Mouse (Mus musculus): ENCODE measurements around the gene Tnip3. TPM values are rescaled to one million over a fixed set of nuclear protein-coding genes. Genes with fewer than 3 reads are reported as not detected.

Tnip3 gene
- total RNA-seq (2021), result 1 to 10 TPM; 1.4 to 1.8 TPM

GRCm38 (mm10) chr6:65525192-65525591, at the start of gene Tnip3:
Gene Tnip3 (plus strand): TSS chr6:65525313.
- no peak for DNase-seq

GRCm38 (mm10) chr6:65498786-65499185, 26.3 kb upstream of the Tnip3 start:
- DNase-seq, result no peak

- DNase-seq, result peak; percentile 79
These were observed 15.0 kb upstream of the Tnip3 start for GRCm38 (mm10) chr6:65510051-65510669.

DNA sequence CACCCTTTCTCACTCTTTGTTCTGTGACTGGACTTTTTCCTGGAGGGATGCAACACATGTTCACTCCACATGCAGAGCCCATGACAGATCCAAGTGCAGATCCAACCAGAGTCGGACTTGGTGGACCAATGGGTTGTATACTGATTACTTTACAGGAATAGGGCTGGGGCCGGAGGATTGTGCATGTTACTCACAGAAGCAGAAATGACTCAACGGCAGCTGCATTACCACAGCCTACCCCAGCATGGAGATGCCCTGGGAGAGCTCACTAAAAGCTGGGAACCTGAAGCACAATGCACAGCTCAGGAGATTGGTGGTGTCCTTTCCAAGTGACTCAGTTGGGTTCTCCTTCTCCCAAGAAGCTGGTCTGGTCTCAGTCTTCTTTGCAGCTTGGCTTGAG, 11.3 kb upstream of the Tnip3 start:
- DNase-seq, result no peak

GRCm38 (mm10) chr6:65516759-65517158, 8.4 kb upstream of the Tnip3 start:
- no peak for DNase-seq

DNA sequence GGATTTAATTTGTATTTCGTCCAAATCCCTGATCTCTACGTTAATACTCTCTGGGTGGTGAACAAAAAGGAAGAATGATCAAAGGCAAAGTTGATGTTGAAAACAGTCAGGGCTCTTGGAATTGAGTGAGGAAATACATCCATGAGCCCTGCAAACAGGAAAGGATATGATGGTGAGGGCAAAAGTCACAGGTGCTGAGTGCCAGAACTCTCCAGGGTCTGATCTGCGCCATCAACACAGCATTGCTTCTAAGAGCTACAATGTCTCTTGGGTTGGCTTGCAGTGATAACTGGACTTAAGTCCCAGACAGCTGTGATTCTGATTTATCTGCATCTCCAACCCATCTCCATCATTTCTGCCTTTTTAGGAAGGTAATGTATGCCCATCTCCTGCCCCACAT, 4.3 kb upstream of the Tnip3 start:
- no peak for DNase-seq

GRCm38 (mm10) chr6:65527892-65528291, 2.8 kb downstream of the Tnip3 start:
- no peak for DNase-seq

DNA sequence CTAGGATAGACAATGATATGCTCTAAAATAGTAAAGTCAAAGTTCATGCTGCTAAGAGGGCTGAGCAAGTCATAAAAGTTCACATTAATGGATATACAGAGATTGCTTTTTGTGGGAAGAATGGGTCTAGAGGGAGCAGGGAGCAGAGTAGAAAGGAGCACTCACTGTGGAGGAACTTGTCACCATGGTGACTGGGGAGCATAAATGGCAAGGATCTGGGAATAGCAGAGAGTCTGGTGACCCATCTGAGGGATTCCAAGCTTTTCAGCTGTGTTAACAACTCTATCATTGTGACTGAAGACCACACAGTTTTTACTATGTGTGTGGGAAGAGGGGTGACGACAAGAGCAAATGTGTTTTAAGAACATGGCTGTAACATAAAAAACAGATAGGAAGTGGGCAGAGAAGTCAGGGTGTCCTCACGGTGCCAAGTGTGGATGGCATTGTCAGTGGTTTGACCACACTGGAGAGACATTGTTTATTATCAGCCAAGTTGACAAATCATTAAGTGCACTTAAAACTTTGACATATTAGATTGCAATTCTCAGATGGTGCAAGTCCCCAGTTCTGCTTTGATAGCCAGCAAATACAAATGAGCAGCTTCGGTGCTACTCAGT, 6.2 kb downstream of the Tnip3 start:
- no peak for DNase-seq

DNA sequence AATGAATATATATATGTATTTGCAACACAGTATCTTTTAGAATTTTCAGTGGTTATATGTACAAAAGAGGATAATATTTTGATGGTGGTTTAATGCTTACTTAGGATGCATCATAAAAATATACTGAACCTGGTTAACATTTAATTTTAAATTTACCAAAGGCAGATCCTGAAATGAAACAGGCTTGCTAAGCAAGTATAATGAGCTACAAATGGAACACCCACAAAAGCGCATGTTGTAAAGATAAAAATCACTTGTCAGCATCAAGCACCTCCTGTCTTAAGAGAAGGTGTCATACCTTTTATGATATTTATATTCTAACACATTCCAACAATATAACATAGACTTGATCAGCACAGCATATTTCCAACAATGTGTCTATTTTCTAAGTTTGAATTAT, 8.6 kb downstream of the Tnip3 start:
- DNase-seq, result no peak

- DNase-seq, result no peak
These were observed 12.3 kb downstream of the Tnip3 start for GRCm38 (mm10) chr6:65537327-65537884.

GRCm38 (mm10) chr6:65538022-65538652, 13.0 kb downstream of the Tnip3 start:
- DNase-seq, result no peak

GRCm38 (mm10) chr6:65538921-65539320, 13.8 kb downstream of the Tnip3 start:
- no peak for DNase-seq

DNA sequence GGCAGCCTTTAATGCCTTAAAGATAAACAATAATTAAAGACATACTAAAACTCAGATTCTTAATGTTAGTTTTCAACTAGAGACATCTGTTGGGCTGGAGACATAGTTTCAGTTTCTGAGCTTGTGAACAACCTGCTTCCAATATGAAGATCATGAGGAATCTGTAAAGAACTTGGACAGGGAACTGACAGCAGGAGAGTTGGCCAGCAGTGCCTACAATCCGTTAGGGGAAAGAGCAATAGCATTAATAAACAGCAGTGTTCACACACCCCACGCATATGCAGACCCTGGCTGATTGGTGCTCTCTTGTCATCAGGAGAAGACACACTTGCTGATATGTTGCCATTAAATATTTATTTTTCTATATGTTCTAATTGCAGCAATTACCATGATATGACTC, 15.0 kb downstream of the Tnip3 start:
- DNase-seq, result no peak

- DNase-seq, result no peak
These were observed 16.0 kb downstream of the Tnip3 start for GRCm38 (mm10) chr6:65541094-65541493.

- no peak for DNase-seq
These were observed 17.3 kb downstream of the Tnip3 start for GRCm38 (mm10) chr6:65542391-65542790.

DNA sequence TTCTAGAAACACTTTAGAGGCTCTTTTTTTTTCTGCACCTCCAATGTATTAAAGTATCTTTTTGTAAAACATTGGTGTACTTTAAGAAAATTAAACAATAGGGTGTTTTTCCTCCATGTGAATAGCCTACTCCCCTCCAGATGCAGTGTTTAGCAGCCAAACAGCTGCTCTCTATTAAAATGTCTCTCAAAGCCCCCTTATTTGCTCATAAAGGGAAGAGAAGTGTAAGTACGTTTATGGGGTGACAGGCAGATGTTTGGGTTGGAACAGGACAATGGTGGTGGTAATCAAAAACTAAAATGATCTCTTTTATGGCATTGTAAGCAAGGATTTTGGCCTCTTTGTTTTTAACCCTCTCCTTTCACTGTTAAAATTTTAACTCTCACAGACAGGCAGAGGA, 17.8 kb downstream of the Tnip3 start:
- DNase-seq, result no peak

DNA sequence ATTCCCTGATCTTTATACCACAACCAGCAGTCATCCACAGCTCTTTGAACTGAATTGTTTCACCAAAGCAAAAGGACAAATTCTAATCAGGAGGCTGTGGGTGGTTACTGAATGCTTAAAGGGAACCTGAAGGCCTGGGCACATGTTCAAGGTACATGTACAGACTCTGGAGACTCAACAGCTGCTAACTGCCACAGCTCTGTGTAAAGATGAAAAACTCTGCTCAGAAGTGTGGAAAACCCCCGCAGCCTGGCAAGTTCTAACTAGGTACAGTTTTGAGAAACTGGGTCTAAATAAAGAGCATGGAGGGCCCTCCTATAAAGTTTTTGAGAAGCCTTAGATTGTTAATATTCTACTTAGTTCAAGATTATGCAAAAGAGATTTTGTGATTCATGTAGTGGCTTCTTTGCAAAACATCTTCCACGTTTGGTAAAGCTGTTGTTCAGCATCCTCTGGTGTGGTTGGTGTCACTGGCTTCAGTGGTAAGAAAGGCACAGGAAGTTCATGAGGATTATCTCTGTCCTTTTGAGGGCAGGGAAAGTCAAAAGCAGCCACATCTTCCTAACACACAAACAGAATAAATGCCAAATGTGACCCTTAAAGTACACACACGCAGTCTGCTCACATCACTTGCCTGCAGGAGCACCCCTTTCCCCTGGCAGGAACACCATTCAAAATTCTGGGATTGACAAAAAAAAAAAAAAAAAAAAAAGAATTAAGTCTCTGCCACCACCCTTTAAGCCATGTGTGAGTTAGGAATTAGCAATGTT, 39.0 kb downstream of the Tnip3 start:
- no peak for DNase-seq

GRCm38 (mm10) chr6:65564657-65565039, 39.5 kb downstream of the Tnip3 start:
- DNase-seq, result no peak

DNA sequence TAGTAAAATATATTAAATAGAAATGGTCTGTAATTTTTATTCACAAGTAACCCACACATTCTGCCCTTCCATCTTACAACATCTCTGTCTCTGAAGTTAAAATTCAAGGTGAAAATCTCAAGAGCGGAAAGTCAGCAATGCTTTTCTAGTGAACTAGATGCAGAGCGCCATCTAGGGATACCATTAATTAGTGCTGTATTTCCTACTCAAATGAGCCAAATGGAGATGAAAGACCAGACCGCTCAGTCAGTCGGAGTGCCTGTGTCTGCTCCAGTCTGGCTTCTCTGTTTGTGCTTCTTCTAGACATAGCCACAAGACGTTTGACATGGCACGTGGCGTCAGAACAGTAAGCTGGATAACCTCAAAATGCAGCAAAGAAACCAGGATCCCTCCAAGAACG, 44.6 kb downstream of the Tnip3 start:
- peak; percentile 58 for DNase-seq

GRCm38 (mm10) chr6:65578151-65578973, 53.2 kb downstream of the Tnip3 start:
- no peak for DNase-seq

DNA sequence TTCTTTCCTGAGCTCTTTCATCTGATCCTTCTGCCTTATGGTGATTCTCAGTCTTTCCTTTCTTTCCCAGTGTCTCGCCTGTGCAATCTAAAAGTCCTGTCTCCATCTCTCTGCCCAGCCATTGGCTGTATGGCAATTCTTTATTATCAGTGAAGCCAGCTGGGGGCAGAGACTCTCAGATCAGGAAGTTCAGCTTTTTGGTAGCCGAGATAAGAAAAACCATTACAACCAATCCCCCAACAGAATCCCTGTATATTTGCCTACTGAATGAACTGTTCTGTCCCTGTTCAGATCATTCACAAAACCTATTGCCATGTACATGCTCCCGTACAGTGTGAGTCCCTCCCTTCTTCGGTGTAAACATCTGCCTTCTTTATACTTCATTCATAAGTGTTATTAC, 57.9 kb downstream of the Tnip3 start:
- no peak for DNase-seq

- DNase-seq, result peak; percentile 78
These were observed 59.8 kb downstream of the Tnip3 start for GRCm38 (mm10) chr6:65584870-65585332.
